Comparison of ENCODE assay signal across 32 mouse cellular contexts in the genomic region with DNA sequence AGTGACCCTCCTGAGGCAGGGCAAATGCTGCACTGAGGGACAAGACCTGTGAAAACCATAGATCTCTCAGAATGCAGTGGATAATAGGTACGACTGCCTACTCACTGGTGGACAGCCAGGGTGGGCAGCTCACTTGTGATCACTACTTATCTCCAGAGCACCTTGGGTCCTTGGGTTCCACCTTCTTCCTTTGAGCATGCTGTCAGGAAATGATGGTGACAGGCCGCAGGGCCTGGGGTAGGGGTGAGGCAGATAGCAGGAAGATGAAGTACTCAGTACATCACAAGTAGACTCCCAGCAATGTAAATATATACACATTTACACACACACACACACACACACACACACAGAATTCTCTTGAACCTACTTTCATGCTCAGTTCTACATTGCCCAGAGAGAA. TPM values are rescaled to one million over a fixed set of nuclear protein-coding genes. Genes with fewer than 3 reads are reported as not detected.
DNase-seq lines count a peak whose midpoint lies in the region; ATAC-seq lines count a peak whose summit lies in the region.
"Had no signal": no experiment of that assay in that cellular context is flagged by ENCODE, and none has a peak within 500 bp of the region (broad histone marks: within the 10 kb centered on the region; RNA-seq: fewer than 3 reads in every experiment).

No protein-coding gene starts in this region.

- no peak overlapping the region for H3K4me2 ChIP-seq in liver, embryonic 13.5 days
- H3K4me2 ChIP-seq: embryonic facial prominence, embryonic 13.5 days; forebrain, embryonic 12.5 days; forebrain, embryonic 15.5 days; heart, embryonic 11.5 days; hindbrain, embryonic 13.5 days; intestine, embryonic 15.5 days had no signal

- DNase-seq in liver, embryonic 13.5 days: no peak
- DNase-seq in liver (no peak), MEL-GATA-1-ER (ENCODE audit: extremely low read depth, low read depth) (peak; percentile 76), adipocyte (ENCODE audit: low spot score) (no peak)
- no peak for DNase-seq in cerebellum, postnatal 36 days
- no peak for DNase-seq in embryo, embryonic 10.5 days (ENCODE audit: low spot score)
- DNase-seq: adrenal gland, adult 8-10 months; adrenal gland, postnatal 25 days; cerebellum, adult 11-12 months; cerebellum, adult 8-10 months; cerebellum, postnatal 10 days; embryo, embryonic 11 days; gastrocnemius, postnatal 14 days; heart, adult 11 months had no signal

- H3K4me3 ChIP-seq in liver, embryonic 13.5 days (replicated peaks): no peak overlapping the region
- H3K4me3 ChIP-seq: embryonic facial prominence, embryonic 10.5 days; embryonic facial prominence, embryonic 13.5 days; erythroblast, embryonic 14.5 days; forebrain, embryonic 12.5 days; forebrain, embryonic 15.5 days; hindbrain, embryonic 10.5 days; hindbrain, embryonic 13.5 days; intestine, embryonic 15.5 days had no signal

- peak; percentile 31; the same call in 1 of the 2 replicates for ATAC-seq in liver, embryonic 13.5 days (ENCODE audit: low read depth)
- ATAC-seq in megakaryocyte progenitor cell, adult 5-6 weeks (replicated peaks; ENCODE audit: poor library complexity): peak; percentile 47; the same call in 1 of the 2 replicates
- ATAC-seq: CD4-positive, CD25-positive, alpha-beta regulatory T cell, adult 4 months; forebrain, embryonic 15.5 days; hindbrain, embryonic 16.5 days; intestine, embryonic 15.5 days had no signal

- H3K27me3 ChIP-seq in liver, embryonic 13.5 days: peaks cover 16% of the 10 kb centered on the region

- no peaks in the 10 kb centered on the region for H3K9me3 ChIP-seq in liver, embryonic 13.5 days (replicated peaks)
- H3K9me3 ChIP-seq: embryonic facial prominence, embryonic 10.5 days; embryonic facial prominence, embryonic 13.5 days; forebrain, embryonic 12.5 days; forebrain, embryonic 15.5 days; hindbrain, embryonic 10.5 days; hindbrain, embryonic 13.5 days; intestine, embryonic 15.5 days had no signal

- peaks cover 8% of the 10 kb centered on the region; the same call in 1 of the 2 replicates for H3K4me1 ChIP-seq in liver, embryonic 13.5 days (replicated peaks)
- H3K4me1 ChIP-seq: embryonic facial prominence, embryonic 10.5 days; forebrain, embryonic 12.5 days; hindbrain, embryonic 10.5 days; intestine, embryonic 15.5 days had no signal

- H3K27ac ChIP-seq in liver, embryonic 13.5 days: no peak overlapping the region
- H3K27ac ChIP-seq: embryonic facial prominence, embryonic 10.5 days; embryonic facial prominence, embryonic 13.5 days; forebrain, embryonic 12.5 days; forebrain, embryonic 15.5 days; hindbrain, embryonic 10.5 days; hindbrain, embryonic 13.5 days; intestine, embryonic 15.5 days had no signal

- H3K36me3 ChIP-seq in liver, embryonic 13.5 days: no peaks in the 10 kb centered on the region
- H3K36me3 ChIP-seq: embryonic facial prominence, embryonic 10.5 days; embryonic facial prominence, embryonic 13.5 days; forebrain, embryonic 12.5 days; forebrain, embryonic 15.5 days; hindbrain, embryonic 10.5 days; hindbrain, embryonic 13.5 days; intestine, embryonic 15.5 days had no signal

- 22% methylated on average over 2 of the region's 2 CpGs for WGBS in liver, embryonic 13.5 days (ENCODE audit: insufficient replicate concordance)

- no peak overlapping the region for H3K9ac ChIP-seq in liver, embryonic 13.5 days
- H3K9ac ChIP-seq: embryonic facial prominence, embryonic 13.5 days; forebrain, embryonic 12.5 days; forebrain, embryonic 15.5 days; hindbrain, embryonic 13.5 days; intestine, embryonic 15.5 days had no signal

RNA-seq across cellular contexts. Expression of gene Nrip3, which starts 6.0 kb away (rescaled TPM):
- 0.44 and 0.67 TPM in 2 replicates for polyA plus RNA-seq in liver, embryonic 13.5 days (2015; fragmentation: Nextera tagmentation; extraction: Ambion mirVana)
- not detected in 2 replicates for total RNA-seq in megakaryocyte progenitor cell, adult 5-6 weeks (2015)
- total RNA-seq in megakaryocyte progenitor cell, adult 5-6 weeks (2017): 0.04 TPM in 1 of 2 replicates, not detected in the other
- polyA plus RNA-seq: C2C12 had no signal

RNA-seq across cellular contexts. Expression of gene Tmem9b, which starts 35.2 kb away (rescaled TPM):
- polyA plus RNA-seq in liver, embryonic 13.5 days (2015; fragmentation: Nextera tagmentation; extraction: Ambion mirVana): 40.8 and 42.6 TPM in 2 replicates
- total RNA-seq in megakaryocyte progenitor cell, adult 5-6 weeks (2015): 40.5 and 46.5 TPM in 2 replicates
- total RNA-seq in megakaryocyte progenitor cell, adult 5-6 weeks (2017): 16.6 and 26.2 TPM in 2 replicates

RNA-seq across cellular contexts. Expression of gene Ascl3, which starts 56.3 kb away (rescaled TPM):
- polyA plus RNA-seq in liver, embryonic 13.5 days (2015; fragmentation: Nextera tagmentation; extraction: Ambion mirVana): not detected in 2 replicates
- not detected in 2 replicates for total RNA-seq in megakaryocyte progenitor cell, adult 5-6 weeks (2015)
- total RNA-seq in megakaryocyte progenitor cell, adult 5-6 weeks (2017): not detected in 2 replicates
- total RNA-seq: adrenal gland, postnatal 25 days; gastrocnemius, postnatal 14 days; gastrocnemius, postnatal 4 days; heart, adult 8-10 months; heart, postnatal 25 days had no signal
- polyA plus RNA-seq: CD4-positive, CD25-positive, alpha-beta regulatory T cell, adult 4 months; embryonic facial prominence, embryonic 10.5 days; embryonic facial prominence, embryonic 13.5 days; forebrain, embryonic 12.5 days; forebrain, embryonic 15.5 days; heart, embryonic 11.5 days; heart, embryonic 14.5 days; heart, postnatal 0 days; intestine, embryonic 15.5 days had no signal
